Mouse (Mus musculus) forebrain, embryonic 11.5 days (tissue): ENCODE results near the gene Dmwd. TPM values are rescaled to one million over a fixed set of nuclear protein-coding genes. Genes with fewer than 3 reads are reported as not detected.
"Not testable (repeated sequence)": the region's sequence is repeated elsewhere in the genome, so short reads cannot be mapped to it uniquely, and the experiment has no call there.

Experiments
- ATAC-seq: fragments of 200-750 bp; cut with Nextera tagmentation; replicated peaks from 2 replicates; pipeline ENCODE4 v1.8.0; 2017; ENCODE audit warnings: moderate TSS enrichment; ENCODE audit not compliant: low FRiP score
- DNase-seq: peaks from one replicate; pipeline ENCODE4 v3.0.0-alpha.2; 2017; ENCODE audit warnings: low spot score
- H3K27ac ChIP-seq: fragments of 300-500 bp; sonication (generic); 2 replicates; pipeline ENCODE4 v1.5.1; 2014; ENCODE audit warnings: low read depth, low read length
- H3K27me3 ChIP-seq: fragments of 300-500 bp; sonication (generic); 2 replicates; pipeline ENCODE4 v1.6.1; 2014; ENCODE audit warnings: mild to moderate bottlenecking, low read length, mixed read lengths; ENCODE audit not compliant: control insufficient read depth, insufficient read depth
- H3K36me3 ChIP-seq: fragments of 300-500 bp; sonication (generic); 2 replicates; pipeline ENCODE4 v1.6.1; 2014; ENCODE audit warnings: mild to moderate bottlenecking, low read length, moderate library complexity, mixed read lengths; ENCODE audit not compliant: control insufficient read depth, insufficient read depth
- H3K4me1 ChIP-seq: fragments of 300-500 bp; sonication (generic); replicated peaks from 2 replicates; pipeline ENCODE4 v1.6.1; 2014; ENCODE audit warnings: low read length, mixed read lengths; ENCODE audit not compliant: control insufficient read depth, insufficient read depth
- H3K4me2 ChIP-seq: fragments of 300-500 bp; sonication (generic); 2 replicates; pipeline ENCODE4 v1.6.1; 2014; ENCODE audit warnings: low read depth, mild to moderate bottlenecking, low read length, moderate library complexity, mixed read lengths; ENCODE audit not compliant: severe bottlenecking
- H3K4me3 ChIP-seq: fragments of 300-500 bp; sonication (generic); 2 replicates; pipeline ENCODE4 v1.5.1; 2014; ENCODE audit warnings: low read depth, low read length
- H3K9ac ChIP-seq: fragments of 300-500 bp; sonication (generic); 2 replicates; pipeline ENCODE4 v1.6.1; 2014; ENCODE audit warnings: low read length
- H3K9me3 ChIP-seq: fragments of 300-500 bp; sonication (generic); 2 replicates; pipeline ENCODE4 v1.6.1; 2016; ENCODE audit warnings: low read length, mixed read lengths; ENCODE audit not compliant: control insufficient read depth
- WGBS: fragments of 180-500 bp; shearing (Covaris S2); extraction: QIAGEN DNeasy Blood & Tissue Kit; methylation state at CpG from one replicate; pipeline ENCODE4 v1.1.7; 2014; 5-methylcytosine and 5-hydroxymethylcytosine counted together
- polyA plus RNA-seq: library from polyadenylated mRNA; unstranded; fragments of >200 nt; fragmentation: Nextera tagmentation; extraction: Ambion mirVana; gene quantifications from 2 replicates; pipeline ENCODE4 v1.2.1, GENCODE M21; 2014

Gene Dmwd
- polyA plus RNA-seq, 1 experiment from 2014 or later: 20.9 TPM

- Histone ChIP-seq H3K4me3 (no peak overlapping the region), H3K9ac (no peak overlapping the region), H3K27me3 (peaks cover 20% of the 10 kb centered on the region), H3K36me3 (no peaks in the 10 kb centered on the region), H3K4me1 (no peaks in the 10 kb centered on the region), H3K4me2 (no peak overlapping the region), H3K9me3 (no peaks in the 10 kb centered on the region), H3K27ac (no peak overlapping the region)
- DNase-seq: no peak
- WGBS: 60% methylated on average over 13 of the region's 13 CpGs
- ATAC-seq: no peak
These were observed 10.1 kb upstream of the Dmwd start for GRCm38 (mm10) chr7:19065896-19066295.

GRCm38 (mm10) chr7:19067063-19067462 lies 9.0 kb upstream of the Dmwd start:
- 53% methylated on average over 14 of the region's 14 CpGs for WGBS
- Histone ChIP-seq H3K9me3 (no peaks in the 10 kb centered on the region), H3K36me3 (no peaks in the 10 kb centered on the region), H3K27ac (no peak overlapping the region), H3K4me1 (no peaks in the 10 kb centered on the region), H3K4me2 (no peak overlapping the region), H3K27me3 (peaks cover 20% of the 10 kb centered on the region), H3K9ac (no peak overlapping the region), H3K4me3 (no peak overlapping the region)
- DNase-seq (no peak), ATAC-seq (no peak)

- H3K27me3 ChIP-seq: peaks cover 20% of the 10 kb centered on the region
- no peak overlapping the region for H3K9ac ChIP-seq
- H3K36me3 ChIP-seq: no peaks in the 10 kb centered on the region
- H3K9me3 ChIP-seq: no peaks in the 10 kb centered on the region
- H3K4me2 ChIP-seq: no peak overlapping the region
- no peak overlapping the region for H3K27ac ChIP-seq
- peak; percentile 50 for DNase-seq
- no peak for ATAC-seq
- no peaks in the 10 kb centered on the region for H3K4me1 ChIP-seq
- no peak overlapping the region for H3K4me3 ChIP-seq
- WGBS: 69% methylated on average over 13 of the region's 14 CpGs
These were observed 8.1 kb upstream of the Dmwd start for GRCm38 (mm10) chr7:19067935-19068334.

GRCm38 (mm10) chr7:19068707-19069106 lies 7.3 kb upstream of the Dmwd start:
- Histone ChIP-seq H3K4me1 (no peaks in the 10 kb centered on the region), H3K4me2 (no peak overlapping the region), H3K27me3 (peaks cover 20% of the 10 kb centered on the region), H3K9ac (no peak overlapping the region), H3K36me3 (no peaks in the 10 kb centered on the region), H3K4me3 (no peak overlapping the region), H3K27ac (no peak overlapping the region), H3K9me3 (no peaks in the 10 kb centered on the region)
- DNase-seq (peak; percentile 85), ATAC-seq (no peak)
- 2% methylated on average over 2 of the region's 2 CpGs for WGBS

GRCm38 (mm10) chr7:19069500-19069899 lies 6.5 kb upstream of the Dmwd start:
- H3K27ac ChIP-seq: no peak overlapping the region
- no peak overlapping the region for H3K4me2 ChIP-seq
- ATAC-seq: no peak
- H3K9me3 ChIP-seq: no peaks in the 10 kb centered on the region
- H3K4me1 ChIP-seq: no peaks in the 10 kb centered on the region
- 52% methylated on average over 3 of the region's 3 CpGs for WGBS
- DNase-seq: peak; percentile 58
- H3K9ac ChIP-seq: no peak overlapping the region
- no peak overlapping the region for H3K4me3 ChIP-seq
- H3K36me3 ChIP-seq: no peaks in the 10 kb centered on the region
- H3K27me3 ChIP-seq: peaks cover 20% of the 10 kb centered on the region

GRCm38 (mm10) chr7:19071024-19071423 lies 5.0 kb upstream of the Dmwd start:
- not testable (repeated sequence) for ATAC-seq, H3K4me2 ChIP-seq, H3K9ac ChIP-seq, H3K27ac ChIP-seq, H3K9me3 ChIP-seq, H3K4me3 ChIP-seq, H3K27me3 ChIP-seq, DNase-seq, H3K4me1 ChIP-seq, H3K36me3 ChIP-seq
- 62% methylated on average over 3 of the region's 3 CpGs for WGBS

- no peak overlapping the region for H3K27ac ChIP-seq
- 79% methylated on average over 9 of the region's 9 CpGs for WGBS
- DNase-seq: peak; percentile 74
- H3K9ac ChIP-seq: no peak overlapping the region
- H3K4me1 ChIP-seq: peaks cover 10% of the 10 kb centered on the region; the same call in 1 of the 2 replicates
- H3K9me3 ChIP-seq: no peaks in the 10 kb centered on the region
- H3K4me3 ChIP-seq: no peak overlapping the region
- no peaks in the 10 kb centered on the region for H3K27me3 ChIP-seq
- H3K36me3 ChIP-seq: peaks cover 7% of the 10 kb centered on the region; the same call in 1 of the 2 replicates
- no peak overlapping the region for H3K4me2 ChIP-seq
- ATAC-seq: no peak
These were observed 2.5 kb upstream of the Dmwd start for GRCm38 (mm10) chr7:19073504-19073903.

GRCm38 (mm10) chr7:19074494-19074893 lies 1.5 kb upstream of the Dmwd start:
- WGBS: 94% methylated on average over 6 of the region's 6 CpGs
- no peak overlapping the region for H3K4me3 ChIP-seq
- DNase-seq: peak; percentile 35

GRCm38 (mm10) chr7:19075231-19075630 lies 796 bp upstream of the Dmwd start:
- no peaks in the 10 kb centered on the region for H3K27me3 ChIP-seq
- ATAC-seq (no peak), DNase-seq (peak; percentile 50)
- WGBS: 56% methylated on average over 5 of the region's 5 CpGs
- no peak overlapping the region for H3K9ac ChIP-seq
- peaks cover 11% of the 10 kb centered on the region; the same call in 1 of the 2 replicates for H3K36me3 ChIP-seq
- H3K4me3 ChIP-seq: peak overlapping the region; percentile 100
- peaks cover 10% of the 10 kb centered on the region; the same call in 1 of the 2 replicates for H3K4me1 ChIP-seq
- H3K27ac ChIP-seq: no peak overlapping the region
- H3K4me2 ChIP-seq: peak overlapping the region; percentile 97
- no peaks in the 10 kb centered on the region for H3K9me3 ChIP-seq

More at GRCm38 (mm10) chr7:19074494-19074893, 1.5 kb upstream of the Dmwd start:
- no peak for ATAC-seq
- Histone ChIP-seq H3K4me2 (no peak overlapping the region), H3K4me1 (peaks cover 10% of the 10 kb centered on the region; the same call in 1 of the 2 replicates), H3K36me3 (peaks cover 7% of the 10 kb centered on the region; the same call in 1 of the 2 replicates), H3K27me3 (no peaks in the 10 kb centered on the region), H3K9ac (no peak overlapping the region), H3K27ac (no peak overlapping the region), H3K9me3 (no peaks in the 10 kb centered on the region)
